Mouse (Mus musculus): ENCODE measurements at regions not wholly inside any gene's neighbourhood (a gene's known extent, or its start where the extent isn't known, plus 50 kb on each side); places are given as distances from the start of the nearest gene placed in this dataset.
"Not testable (repeated sequence)": the region's sequence is repeated elsewhere in the genome, so short reads cannot be mapped to it uniquely, and the experiment has no call there.

DNA sequence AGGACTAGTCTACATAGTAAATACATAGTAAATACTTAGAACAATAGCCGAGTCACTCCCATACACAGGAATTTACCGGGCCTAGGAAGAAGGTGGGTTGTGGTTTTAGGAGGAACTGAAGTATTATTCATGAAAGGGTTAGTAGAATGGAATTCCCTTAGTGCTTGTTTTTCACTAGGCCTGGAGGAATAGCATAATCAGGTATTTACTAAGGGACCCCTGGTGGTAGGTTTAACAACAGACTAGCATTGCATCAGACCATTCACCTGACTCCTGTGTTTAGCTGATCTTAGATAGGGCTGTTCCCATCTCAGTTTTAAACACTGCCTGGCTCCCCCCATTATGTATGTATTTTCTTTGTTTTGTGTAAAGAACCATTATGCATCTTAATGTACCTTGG is 339.0 kb downstream of the Dync2h1 start:
- DNase-seq (ENCODE audit: low spot score in 2 of 2): not testable (repeated sequence)

DNA sequence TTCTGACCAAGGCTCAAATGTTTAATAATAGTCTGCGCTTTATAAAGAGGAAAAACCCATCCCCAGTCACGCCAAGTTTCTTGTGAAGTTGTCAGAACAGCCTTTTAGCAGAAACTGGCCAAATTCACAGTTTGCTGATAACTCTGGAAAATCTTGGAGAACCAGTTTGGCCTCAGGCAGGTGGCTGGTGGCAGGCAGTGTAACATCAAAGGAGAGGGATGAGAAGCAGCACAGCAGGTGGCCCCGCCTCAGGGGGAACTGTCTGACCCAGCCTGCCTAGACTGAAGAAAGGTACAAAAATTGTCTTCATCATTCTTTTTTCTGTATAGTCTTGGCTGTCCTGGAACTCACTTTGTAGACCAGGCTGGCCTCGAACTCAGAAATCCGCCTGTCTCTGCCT is 349.3 kb downstream of the Dync2h1 start:
- DNase-seq (ENCODE audit: low spot score in 2 of 2): not testable (repeated sequence)

DNA sequence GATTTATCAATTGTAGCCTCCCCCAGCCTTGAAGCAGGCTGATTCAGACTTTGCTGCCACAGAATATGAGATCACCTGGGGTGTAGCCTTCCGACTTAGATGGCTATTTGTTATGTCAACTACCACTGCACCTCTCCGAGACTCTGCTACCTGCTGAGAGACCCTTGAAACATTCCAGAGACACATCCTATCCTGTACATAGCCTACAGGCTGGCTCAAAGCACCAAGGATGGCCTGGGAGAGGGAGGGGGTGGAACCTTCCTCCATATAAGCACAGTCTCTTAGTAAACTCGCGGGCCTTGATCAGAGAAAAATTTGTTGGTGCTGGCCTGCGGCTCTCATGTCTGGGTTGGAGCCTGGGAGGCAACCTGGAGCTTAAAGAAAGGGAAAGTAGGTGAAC is 349.8 kb downstream of the Dync2h1 start:
- no peak for DNase-seq (ENCODE audit: low spot score in 2 of 2)

DNA sequence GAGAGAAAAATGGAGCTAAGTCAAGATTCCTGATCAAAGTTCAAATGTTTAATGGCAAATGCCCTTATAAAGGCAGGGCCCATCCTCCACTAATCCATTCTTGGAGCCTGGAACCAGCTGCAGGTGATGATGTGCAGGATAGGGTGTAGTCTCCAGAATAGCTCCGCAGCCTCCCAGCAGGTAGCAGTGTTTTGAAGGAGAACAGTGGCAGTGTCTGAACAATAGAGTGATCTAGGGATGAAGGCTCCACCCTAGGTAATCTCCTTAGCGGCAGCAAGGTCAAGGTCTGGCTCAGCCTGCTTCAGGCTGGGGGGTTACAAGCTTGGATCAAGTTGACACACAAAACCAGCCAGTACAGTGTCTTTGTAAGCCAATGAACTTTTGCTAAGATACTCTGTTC is 351.4 kb downstream of the Dync2h1 start:
- DNase-seq (ENCODE audit: low spot score in 2 of 2): no peak

DNA sequence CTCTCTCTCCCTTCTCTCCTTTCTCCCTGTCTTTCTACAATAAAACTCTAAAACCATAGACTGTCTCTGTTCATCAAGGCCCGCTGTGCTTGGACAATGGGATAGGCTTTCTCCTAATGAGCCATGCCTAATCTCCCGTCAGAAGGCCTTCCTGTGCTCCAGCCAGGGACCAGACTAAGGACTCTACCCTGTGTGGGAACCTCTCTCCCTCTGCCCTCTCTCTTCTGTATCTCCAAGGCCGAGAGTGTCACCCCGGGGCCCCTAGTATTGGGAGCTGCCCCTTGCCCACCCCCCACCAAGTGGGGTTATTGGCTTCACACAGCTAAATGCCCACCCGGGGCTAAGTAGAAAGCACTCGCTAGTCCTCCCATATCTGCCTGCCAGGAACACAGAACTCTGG is 352.6 kb downstream of the Dync2h1 start:
- DNase-seq (ENCODE audit: low spot score in 2 of 2): not testable (repeated sequence)

DNA sequence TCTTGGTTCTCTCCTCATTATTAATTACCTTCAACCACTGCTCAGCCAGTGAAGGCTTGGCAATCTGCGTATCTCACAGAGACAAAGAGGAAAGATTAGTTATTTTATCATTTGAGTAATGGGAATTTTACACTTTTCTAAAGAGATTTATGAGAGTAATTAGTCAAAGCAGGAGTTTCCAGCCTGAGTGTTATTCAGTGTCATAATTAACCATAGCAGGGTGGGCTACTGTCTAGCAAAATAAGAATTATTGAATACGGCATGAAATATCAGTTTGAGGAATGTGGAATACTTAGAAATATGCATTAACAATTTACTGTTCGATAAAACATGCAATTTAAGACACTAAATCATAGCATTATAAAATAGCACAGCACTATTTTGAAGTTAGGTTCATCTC is 357.7 kb downstream of the Dync2h1 start:
- DNase-seq (ENCODE audit: low spot score in 2 of 2): no peak

DNA sequence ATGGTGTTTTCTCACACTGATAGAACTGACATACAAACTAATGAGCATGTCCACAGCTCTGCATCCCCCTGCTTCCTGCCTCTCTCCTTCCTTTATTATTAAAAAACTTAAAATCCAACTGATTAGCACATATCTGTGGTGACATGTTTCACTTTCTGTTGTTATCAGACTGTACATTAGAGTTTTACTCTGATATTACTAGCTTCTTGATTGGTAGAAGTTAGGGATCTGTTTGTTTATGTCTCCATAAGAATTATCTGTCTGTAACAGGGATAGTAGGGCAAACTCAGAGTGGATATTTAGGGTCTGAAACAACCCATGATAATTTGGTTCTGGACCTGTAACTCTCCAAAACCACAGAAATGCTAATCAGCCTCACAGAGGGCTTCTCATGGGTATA is 358.6 kb downstream of the Dync2h1 start:
- no peak for DNase-seq (ENCODE audit: low spot score in 2 of 2)

DNA sequence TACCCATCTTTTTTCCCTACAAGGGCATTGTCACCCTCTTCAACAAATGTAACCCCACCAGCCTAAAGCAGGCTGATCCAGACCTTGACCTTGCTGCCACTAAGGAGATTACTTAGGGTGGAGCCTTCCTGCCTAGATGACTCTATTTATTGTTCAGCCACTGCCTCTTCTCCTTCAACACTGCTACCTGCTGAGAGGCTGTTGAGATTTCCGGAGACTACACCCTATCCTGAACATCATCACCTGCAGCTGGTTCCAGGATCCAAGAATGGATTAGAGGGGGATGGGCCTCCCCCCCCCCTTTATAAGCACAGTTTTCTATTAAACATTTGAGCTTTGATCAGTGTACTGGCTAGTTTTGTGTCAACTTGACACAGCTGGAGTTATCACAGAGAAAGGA is 360.3 kb downstream of the Dync2h1 start:
- not testable (repeated sequence) for DNase-seq (ENCODE audit: low spot score in 2 of 2)

DNA sequence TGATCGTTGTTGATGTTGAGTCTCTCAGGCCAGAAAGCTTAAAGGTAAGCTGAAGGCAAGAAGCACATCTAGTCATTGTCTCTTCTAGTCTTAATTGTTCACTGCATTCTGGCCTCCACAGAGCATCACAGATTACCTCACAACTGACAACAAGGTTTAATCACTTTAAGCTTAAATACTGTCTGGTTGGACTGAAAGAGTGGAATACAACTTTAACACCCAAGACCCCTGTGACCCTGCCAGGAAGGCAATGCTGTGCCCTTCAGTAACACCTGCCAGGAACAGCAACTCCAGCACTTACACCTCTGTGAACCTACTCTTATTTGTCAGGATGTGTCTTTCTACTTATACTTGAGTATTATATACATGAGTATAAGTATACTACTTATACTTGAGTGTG is 360.7 kb downstream of the Dync2h1 start:
- no peak for DNase-seq (ENCODE audit: low spot score in 2 of 2)

DNA sequence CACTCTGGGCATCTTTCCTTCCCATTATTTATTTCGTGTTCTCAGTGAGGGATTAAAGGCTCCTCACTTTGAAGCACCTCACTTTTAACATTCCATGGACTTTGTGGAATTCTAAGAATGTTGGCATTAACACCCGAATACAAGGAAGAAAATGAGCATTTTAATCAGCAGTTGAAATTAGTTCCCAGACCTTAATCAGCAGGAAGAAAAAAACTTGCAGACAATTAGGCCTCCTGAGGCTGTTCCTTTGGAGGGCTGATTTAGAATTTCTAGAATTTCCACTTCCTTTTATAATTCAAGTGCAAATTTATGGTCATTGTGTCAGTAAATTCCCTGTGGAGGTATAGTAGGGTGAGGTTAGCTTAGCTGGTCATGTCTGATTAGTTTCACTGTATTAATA is 407.6 kb downstream of the Dync2h1 start:
- DNase-seq (ENCODE audit: low spot score in 2 of 2): no peak

DNA sequence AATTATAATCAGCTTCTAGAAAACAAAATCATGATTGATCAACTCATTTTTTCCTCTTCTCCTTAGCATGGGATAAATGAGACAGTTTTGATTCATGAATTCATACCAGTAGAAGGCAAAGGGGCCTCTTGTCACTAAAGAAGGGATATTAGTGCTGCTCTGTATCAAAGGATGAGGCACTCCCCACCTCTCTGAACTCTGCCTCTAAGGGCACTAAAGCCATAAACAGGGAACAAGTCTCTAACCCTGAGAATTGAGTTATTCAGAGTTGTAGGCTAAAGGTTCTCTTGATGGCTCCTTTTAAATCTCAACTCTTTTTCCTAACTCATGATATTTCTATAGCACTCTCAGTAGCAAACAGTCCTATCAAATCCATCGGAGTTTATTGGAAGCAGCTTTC is 442.8 kb downstream of the Dync2h1 start:
- no peak for DNase-seq (ENCODE audit: low spot score in 2 of 2)

DNA sequence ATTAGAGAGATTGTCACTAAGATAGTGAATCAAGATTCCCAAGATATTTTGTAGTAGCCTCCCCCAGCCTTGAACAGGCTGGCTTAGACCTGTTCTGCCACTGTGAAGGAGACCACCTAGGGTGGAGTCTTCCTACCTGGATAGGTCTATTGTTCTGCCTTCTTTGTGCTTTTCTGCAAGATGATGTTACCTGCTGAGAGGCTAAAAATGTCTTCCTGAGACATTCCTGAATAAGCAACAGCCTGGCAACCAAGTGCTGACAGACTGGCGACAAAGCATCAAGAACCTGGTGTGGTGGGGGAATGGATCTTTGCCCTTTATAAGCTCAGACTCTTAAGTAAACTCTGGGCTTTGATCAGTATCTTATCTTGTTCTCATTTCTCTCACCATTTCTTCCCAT is 447.8 kb downstream of the Dync2h1 start:
- no peak for DNase-seq (ENCODE audit: low spot score in 2 of 2)

DNA sequence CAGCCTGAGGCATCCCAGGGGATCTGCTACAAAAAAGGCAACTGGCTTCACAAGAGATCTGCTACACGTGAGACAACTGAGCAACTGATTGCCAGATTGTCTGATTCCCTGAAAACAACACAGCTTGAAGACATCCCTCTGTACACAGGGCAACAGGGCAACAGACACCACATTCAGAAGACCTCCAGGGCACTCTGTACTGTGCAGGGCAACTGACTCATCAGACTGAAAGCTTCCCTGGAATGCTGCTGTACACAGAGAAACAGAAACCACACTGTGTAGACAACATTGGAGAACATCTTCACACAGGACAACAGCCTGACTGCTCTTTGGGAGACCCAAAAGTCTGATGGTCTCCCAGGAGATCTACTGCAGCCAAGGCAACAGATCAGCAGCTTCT is 456.8 kb upstream of the Ddi1 start:
- DNase-seq (ENCODE audit: low spot score in 2 of 2): no peak

DNA sequence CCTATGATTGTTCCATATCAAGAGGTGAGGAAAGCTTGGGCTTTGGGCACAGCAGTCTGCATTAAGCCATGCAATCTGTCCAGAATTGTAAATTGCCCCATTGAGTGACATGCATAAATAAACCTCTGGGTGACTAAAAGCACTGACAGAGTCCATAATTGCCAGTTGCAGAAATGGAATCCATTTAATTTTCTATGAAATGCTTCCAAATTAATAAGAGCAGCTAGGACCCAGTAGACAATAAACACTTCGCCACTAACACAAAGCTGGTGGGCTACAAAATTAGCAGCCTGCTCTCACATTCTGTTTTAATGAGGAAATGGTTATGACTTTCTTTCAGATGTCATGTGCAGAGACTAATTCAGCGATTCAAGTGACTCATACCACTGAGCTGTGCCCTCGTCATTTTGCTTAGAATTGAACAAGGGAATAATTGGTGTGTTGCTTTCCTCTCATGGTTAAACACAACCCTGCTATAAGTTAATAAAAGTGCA is 407.6 kb upstream of the Ddi1 start:
- DNase-seq (ENCODE audit: low spot score in 2 of 2): no peak

DNA sequence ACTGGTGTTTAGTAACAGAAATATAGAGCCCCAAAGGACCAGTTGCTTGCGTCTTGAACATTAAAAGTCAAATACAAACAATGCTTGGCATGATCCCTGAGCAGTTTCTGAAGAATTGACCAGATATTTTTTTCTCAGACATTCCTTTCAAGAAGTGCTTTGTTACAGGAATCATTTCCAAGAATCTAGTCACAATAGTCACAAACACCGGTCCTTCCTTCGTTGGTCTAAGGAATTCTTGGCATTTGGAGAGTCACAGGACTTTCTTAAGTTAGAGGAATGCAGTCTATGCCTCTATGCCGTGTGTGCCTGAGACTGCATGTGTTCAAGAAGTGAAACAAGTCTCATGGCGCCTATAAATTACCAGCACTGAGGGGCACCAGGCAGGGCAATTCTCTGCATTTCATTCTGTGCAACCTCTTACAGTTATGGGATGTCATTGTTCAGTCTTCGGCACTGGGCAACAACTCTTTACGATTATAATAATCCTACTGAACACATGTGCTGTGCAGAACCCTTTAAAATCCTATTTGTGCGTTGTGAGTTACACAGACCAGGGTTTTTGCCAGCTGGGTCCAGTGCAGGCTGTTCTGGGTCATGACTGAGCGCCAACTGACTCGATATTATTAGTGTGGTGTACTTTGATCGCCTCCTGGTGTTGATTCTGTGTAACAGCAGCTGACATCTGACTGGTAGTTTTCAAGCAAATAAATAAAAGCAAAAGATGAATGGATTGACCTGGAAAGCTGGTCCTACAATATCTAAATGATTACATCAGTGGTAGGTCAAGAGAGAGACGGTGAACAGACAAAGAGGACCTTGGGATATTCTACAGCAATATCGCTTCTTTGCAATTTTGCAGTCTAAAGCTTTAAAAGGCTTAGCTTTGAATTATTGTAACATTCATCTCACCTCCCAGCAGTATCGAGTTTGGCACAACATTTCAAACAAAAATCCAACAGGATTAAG is 398.6 kb upstream of the Ddi1 start:
- peak; percentile 61 to 68 for DNase-seq (ENCODE audit: low spot score in 2 of 2)

DNA sequence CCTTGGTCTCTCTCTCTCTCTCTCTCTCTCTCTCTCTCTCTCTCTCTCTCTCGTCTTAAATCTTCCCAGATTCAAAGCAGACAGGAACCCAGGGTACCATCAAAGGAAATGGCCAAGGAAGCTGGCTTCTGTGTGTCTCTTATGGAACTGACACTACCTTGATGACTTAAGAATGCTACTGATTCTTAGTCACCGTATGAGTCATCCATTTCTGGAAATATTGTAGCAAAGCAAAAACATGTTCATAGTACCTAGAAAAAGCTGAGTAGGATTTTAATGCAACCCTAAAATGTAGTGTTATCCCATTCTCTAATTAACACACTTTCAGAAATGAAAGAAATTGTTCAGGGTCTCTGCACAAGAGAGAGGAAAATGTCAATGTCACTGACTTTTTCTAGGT is 396.0 kb upstream of the Ddi1 start:
- no peak for DNase-seq (ENCODE audit: low spot score in 2 of 2)

DNA sequence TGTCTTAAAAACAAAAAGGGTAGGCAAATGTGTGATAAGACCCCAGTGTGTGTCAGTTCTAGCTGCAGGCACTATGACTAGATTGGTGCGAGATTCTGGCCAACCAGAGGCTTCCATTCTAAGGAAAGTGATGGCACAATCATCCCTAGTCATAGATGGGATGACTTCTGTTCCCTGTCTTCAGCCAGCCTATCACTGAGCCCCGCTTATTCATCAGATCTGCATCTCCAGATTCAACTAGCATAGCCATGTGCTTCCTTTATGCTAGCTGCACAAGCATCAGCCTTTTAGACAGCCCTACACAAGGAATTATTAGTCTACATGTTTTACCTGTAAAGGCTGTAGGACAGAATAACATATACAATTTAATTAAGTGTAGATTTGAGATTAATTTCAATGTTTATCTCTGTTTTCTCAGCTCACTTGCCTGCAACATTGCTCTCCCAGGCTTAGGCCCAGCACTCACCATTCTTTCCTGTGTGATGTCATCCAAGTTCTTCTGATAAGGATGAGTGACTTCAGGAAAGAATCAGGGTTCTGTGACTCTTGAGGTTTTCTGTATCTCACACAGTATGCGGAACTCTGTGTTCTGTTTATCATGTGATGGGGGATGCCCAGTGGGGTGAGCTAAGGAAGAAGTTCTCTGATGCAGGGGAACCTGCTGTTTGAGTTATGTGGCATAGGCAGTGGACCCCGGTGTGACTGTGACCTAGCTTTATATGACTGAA is 382.8 kb upstream of the Ddi1 start:
- DNase-seq (ENCODE audit: low spot score in 2 of 2): no peak

DNA sequence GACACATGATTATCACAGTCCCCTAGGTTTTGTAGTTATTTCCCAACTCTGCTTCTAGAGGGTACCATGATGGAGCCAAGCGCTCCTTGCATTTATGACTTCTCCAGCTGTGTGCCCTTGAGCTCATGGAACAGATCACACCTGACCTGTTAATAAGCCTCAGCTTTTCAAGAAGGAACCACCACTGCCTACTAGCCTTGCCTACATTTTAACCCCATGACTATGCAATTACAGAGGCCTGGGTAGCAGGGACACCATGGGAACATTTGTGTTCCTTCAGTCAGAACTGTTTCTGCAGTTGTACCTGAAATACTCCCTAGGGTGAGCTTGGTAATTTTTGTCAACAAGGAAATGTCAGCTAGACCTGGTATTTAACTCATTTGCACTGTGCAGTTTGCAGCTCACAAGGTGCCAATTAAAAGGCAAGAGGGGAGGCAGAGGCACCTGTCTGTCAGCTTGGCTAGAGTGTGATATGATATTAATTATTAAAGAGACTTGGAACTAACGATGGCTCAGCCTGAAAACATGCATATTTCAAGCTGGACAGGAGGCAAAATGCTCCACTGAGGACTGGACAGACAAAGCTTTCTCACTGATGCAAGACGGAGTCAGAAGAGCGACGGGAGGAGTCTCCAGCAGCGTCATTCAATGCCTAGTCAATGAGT is 382.1 kb upstream of the Ddi1 start:
- DNase-seq (ENCODE audit: low spot score in 2 of 2): no peak

DNA sequence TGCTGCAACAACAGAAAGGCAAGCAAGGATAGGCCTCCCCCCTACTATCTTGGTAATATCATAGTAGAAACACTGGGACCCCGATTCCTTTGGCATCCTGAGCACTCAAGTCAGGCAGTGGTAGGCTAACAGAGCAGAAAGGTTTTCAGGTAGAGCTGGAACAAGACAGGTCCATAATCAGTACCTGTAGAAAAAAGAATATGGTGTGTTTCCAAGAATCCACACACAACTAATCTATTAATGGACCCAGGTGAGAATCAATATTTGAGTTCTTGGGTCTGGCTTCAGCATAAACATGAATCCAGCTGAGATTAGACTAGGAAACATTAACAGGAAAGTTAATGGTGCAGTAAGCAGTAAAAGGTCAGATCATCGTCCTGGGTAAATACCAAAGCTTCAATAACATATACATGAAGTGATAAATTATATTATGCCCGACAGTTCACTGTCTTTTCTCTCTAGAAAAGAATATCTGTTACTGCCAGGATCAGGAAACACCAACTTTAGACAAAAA is 376.2 kb upstream of the Ddi1 start:
- DNase-seq (ENCODE audit: low spot score in 2 of 2): no peak

DNA sequence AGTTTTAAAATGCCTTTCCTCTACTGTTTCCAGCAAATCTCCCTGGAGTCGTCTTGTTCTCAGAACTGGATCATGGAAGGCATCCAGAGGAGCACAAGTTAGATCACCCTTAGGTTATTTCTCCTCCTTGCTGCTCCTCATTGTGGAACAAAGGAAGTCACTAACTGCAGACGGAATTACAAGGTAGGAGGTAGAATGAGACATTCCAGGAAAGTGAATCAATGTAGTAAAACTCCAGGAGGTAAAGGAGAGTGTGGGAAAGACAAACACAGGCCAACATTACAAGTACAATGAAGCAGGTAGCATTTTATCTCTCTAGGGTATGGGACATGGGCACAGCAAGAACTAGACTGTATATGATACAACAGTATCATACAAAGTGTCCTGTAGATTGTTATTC is 375.7 kb upstream of the Ddi1 start:
- DNase-seq (ENCODE audit: low spot score in 2 of 2): no peak

DNA sequence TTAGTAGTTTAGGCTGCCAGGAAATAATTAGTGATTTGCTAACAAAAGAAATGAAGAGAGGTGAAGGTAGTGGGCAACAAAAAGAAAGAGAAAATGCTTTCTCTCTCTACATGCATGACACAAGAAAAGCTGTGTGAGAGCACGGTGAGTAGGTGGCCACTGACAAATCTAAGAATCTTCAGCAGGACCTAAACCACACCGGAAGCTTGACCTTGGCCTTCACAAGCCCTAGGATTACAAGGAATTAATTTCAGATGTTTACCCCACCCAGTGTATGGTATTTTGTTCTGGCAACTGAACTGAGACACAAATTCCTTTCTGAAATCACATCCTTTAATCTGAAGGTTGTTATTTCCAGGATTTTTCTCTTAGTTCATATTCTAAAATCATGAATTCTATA is 347.5 kb upstream of the Ddi1 start:
- DNase-seq (ENCODE audit: low spot score in 2 of 2): no peak

DNA sequence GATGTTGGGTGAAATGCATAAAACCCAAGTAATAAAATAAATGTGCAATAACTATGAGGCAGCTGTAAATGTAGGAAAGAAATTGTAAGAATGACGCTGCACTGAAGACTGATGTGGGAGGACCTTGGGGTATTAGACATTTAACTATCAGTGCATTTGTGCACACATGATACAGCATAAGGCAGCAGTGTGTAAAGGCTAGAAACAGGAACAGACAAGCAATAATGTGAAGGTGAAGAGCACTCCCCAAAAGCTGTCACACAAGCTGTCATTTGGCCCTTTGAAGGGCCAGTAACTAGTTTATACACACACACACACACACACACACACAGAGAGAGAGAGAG is 339.6 kb upstream of the Ddi1 start:
- DNase-seq (ENCODE audit: low spot score in 2 of 2): no peak
